Mouse (Mus musculus) WW6 (cell line): ENCODE measurements around the gene Pkig.
"Not testable (repeated sequence)": the region's sequence is repeated elsewhere in the genome, so short reads cannot be mapped to it uniquely, and the experiment has no call there.

ENCODE experiments used
- DNase-seq: peaks from one replicate; pipeline ENCODE4 v3.0.0-alpha.2; 2013; ENCODE audit warnings: low read depth, low spot score

Pkig gene

DNA sequence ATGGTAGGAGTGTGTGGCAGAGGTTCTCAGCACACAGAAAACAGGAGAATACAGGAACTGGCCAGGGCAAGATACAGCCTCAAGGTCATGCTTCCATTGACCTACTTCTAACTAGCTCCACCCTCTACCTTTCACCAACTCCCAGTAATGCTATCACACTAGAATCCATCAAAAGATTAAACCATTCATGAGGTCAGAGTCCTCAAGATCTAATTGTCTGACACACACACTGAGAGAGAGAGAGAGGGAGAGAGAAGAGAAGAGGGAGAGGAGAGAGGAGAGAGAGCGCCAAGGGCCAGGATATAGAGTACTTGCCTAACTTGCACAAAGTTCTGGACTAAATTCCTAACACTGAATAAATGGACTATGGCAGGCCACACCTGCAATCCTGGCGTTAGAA, 24.2 kb downstream of the Pkig start:
- no peak for DNase-seq

DNA sequence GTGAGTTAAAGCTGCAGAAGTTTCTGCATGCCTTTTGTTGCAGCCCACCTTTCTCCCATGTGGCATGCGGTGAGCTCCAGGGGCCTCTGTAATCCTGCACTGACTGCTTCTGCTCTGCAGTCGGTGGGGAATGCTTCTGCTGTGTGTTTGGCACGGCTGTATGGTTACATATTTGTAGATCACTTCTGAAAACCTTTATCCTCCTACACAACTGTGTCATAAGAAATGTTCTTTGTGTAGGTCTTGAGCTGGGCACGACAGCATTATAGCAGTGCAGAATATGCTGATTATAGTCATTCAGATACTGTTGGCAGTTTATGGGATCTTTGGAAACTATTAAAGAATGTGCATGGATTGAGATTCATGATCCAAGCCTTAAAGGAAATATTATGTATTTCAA, 27.1 kb downstream of the Pkig start:
- no peak for DNase-seq

DNA sequence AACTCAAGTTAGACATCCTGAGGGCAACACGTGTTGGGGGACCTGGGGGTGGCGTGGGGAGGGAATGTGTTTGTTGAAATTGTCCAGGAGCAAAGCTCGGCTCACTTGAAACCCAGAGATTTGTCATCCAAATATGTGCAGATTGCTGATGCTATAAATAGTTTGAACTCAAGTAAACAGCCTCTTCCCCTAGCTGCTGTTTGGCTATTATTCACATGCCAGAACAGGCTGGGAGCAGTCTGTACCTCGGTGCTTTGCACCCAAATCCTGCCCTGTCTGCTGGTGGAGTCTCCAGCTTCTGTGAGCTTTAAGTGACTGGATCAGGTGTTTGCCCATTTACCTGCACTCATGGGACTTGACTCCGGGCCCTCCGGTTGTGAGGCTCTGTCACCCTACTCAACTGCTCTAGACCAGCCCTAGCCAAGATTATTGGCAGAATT, 27.6 kb downstream of the Pkig start:
- DNase-seq, result no peak

DNA sequence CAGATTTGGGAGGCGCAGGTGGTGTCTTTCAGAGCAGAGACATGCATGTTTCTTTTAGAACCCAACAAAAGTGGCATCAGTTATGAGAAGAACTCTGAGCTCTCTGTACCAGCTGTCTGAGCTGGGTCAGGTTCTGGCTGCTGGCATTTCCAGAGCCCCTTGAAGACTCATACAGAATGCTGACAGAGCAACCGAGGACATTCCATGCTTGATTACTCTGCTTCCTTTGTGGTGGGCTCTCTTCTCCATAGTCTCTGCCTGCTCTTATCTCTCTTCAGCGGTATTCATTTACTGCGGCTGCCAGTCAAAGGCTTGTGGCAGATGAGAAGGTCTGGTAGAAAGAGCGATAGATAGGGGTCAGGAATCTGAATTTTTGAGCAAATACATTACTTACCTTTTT, 28.0 kb downstream of the Pkig start:
- no peak for DNase-seq

DNA sequence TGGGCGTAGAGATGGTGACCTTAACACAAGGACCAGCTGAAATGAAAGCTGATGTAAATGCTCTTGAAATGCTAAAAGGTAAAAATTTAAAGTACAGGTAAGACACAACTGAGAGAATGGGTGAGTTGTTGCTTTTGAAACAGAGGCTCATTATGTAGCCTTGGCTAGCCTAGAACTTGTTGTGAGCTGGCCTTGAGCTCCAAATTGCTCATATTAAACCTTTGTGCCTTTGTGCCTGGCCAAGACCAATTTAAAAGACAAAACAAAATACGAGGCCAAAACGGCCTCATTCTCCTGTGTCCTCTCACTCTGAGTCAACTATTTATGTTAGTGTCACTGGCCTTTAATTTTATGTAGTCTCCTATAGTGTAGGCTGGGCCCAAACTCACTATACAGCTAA, 28.7 kb downstream of the Pkig start:
- DNase-seq, result no peak

DNA sequence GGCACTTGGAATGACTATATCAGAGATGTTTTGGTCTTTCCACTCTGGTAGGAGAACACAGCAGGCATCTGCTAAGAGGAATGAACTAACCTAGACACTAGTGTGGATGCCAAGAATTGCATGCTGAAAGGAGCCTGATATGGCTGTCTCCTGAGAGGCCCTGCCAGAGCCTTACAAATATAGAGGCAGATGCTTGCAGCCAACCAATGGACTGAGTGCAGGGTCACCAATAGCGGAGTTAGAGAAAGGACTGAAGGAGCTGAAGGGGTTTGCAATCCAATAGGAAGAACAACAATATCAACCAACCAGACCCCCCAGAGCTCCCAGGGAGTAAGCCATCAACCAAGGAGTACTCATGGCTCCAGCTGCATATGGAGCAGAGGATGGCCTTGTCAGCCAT, 30.2 kb downstream of the Pkig start:
- not testable (repeated sequence) for DNase-seq

DNA sequence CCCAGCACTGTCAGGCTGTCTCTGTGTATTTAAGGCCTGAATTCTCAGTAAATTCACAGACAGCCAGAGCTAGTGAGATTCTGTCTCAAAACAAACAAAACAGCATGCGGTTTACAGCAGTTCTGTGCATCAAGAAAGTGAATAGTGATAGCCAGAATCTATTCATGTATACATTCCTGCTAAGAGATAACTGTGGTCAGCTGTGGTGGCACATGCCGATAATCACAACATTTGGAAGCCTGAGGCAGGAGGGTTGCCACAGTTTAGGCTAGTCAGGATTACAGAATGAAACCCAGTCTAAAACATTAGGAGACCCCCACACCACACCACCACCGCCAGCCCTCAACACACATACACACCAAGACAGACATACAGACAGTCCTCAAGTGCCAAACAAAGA, 31.6 kb downstream of the Pkig start:
- no peak for DNase-seq

DNA sequence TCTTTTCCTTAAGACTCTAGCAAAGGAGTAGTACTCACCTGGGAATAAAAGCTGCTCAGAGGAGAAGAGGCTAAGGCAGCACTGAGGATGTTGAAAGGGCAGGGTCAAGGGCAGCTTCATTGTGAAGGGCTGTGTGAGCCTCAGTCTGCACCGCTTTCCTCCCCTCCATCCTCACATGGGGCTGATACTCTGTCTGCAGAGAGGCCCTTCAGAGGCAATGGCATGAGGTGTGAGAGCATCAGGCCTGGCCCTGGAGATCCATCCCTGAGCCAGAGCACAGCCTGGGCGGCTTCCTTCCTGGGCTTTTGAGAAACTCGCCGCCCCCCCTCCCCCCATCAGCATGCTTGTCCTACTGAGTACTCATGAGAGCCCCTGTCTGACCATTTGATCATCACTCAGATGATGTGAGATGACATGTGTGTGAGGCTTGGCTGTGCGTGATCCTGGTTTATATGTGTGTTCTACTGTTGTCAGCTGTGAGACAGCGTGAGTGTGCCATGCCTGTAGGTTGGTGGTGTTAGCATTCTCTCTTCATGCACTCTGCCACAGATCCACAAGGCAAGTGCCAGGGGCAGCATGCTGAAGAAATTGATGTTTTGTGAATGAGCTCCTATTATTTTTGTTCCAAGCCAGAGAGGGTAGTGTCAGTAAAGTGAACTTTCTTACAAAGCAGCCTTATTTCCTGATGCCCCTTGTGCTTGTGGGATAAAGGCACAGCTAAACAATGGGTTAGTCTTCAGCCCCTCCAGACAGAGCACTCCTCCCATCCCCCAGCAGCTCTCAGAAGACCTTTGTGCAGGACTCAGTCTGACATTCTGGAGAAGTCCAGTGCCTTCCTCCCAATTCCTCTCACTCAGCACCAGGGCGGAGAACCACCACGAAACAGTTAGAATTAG, 32.5 kb downstream of the Pkig start:
- DNase-seq, result no peak

DNA sequence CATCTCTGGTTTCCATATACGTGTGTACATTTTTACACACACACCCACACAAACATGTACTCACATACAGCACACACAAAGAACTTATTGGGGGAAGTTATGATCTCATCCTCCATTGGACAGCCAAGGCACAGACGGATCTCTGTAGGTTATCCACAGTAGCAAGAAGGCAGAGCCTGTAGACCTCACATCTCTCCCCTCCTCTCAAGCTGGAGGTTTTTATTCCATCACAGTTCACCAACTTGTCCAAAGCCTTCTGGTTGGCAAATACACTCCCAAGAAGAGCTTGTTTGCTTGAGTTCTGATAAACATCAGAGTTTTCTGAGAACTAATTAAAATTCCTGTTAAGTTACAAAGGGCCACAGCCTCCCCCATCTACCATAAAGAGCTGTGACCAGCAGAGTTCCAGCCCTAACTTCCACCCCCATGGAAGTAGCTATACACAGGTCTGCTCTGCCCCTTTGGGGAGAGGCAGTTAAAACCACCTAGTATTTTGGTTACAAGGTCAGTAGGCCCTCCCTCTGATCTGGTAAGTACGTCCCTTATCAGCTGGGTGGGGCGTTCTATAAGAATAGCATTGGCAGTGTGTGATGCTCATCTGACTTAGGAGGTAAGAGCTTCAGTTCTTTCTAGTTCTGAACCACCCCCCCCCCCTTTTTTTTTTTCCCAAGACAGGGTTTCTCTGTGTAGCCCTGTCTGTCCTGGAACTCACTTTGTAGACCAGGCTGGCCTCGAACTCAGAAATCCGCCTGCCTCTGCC, 33.8 kb downstream of the Pkig start:
- DNase-seq, result no peak

DNA sequence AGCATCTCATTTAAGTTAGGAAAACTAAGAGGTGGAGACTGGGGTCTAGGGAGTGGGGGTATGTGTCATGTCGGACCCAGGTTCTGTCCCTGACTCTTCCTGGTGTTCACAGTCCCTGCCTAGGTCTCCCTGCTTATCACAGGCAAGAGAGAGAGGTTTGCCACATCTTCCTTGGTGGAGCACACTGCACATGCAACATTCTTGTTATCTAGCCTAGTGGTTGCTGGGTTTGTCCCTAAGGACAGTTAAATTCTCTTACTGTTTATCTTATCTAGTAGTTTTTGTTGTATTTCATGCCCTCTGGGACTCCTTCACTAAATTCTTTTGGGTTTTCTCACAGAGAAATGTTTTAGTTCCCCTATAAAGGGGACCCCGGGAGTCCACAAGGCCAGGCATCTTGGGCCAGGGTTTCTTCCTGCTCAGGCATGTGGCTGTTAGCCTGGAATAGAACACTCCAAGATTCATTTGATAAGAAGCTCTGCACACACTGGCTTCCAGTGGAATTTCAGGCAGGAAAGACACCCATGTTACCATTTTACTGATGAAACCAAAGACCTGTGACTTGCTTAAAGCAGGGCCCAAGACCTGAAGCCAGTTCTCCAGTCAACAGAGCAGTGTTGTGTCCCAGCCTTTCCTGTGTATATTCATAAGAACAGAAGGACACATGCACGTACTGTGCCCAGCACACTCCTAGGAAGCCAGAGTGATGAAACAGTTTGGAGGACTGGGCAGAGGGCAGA, 34.9 kb downstream of the Pkig start:
- DNase-seq, result no peak

DNA sequence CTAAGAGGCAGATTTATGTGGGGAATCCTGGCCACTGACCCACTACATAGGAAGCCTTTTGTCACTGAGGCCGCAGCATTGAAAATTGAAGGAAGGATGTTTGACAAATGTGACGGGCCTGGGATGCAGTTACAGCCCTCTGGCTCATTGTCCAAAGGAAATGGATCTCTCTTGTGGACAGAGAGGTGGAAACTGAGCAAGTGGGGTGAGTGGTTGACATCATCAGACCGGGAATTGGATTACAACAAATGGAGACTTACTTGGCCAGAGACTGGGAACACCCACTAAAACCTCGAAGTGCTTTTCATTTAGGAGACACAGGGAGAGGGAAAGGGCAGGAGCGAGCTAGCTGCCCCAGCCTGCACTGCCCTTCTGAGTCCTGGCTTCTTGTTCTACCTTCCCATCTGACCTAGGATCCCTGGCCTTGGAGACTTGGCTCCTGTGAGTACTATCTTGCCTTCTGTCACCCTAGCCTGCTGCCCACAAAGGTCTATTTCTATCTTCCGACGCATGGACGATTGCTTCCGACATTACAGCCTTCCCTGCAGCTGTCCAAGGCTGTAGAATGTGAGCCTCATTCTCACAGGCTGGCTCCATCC, 35.6 kb downstream of the Pkig start:
- DNase-seq, result no peak

DNA sequence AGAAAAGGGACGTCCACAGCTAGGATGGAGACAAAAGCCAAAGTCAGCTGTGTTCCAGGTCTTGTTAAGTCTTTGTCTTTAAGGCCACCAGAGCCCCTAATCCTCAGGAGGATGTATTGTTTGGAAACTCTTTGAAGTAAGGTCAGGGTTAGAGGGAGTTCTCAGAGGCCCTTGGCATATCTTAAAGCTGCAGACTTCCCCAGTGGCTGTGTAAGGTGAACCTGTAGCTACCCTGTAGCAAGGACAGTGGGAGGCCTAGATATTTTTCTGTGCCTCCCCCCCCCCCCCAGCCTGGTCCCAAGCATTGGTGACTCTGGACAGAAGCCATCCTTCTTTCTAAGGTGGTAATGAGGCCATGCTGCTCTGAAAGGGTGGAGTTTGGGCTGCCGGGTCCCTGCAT, 38.6 kb downstream of the Pkig start:
- no peak for DNase-seq

DNA sequence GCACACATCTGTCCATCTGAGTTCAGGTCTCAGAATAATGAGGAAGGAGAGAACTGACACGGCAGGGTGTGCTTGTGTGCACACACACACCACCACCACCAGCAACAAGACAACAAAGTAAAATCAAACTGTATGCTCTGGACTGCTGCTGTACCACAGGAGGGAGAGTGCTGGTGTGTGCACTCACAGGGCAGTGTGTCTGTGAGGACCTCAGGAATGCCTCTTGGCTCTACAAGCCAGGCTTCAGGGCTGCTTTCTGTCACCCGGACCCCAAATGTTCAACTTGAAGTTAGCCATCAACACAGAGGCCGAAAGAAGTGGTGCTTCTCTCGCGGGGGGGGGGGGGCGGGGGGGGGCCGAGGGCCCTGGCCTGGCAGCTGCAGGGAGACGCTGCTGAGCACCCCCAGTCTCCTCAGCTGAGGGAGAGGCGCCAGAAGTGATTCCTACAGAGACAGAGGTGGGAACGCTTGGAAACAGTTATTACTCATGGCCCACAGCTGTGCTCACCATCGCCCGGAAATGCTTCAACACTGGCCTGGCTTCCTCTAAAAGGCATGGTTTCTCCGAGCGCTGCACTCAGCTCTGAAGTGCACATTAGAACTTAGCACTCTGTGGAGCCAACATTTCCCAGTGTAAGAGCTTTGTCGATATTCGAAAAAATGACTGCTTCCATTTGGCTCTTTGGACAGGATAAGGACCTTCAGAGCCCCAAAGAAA, 39.7 kb downstream of the Pkig start:
- DNase-seq, result no peak

DNA sequence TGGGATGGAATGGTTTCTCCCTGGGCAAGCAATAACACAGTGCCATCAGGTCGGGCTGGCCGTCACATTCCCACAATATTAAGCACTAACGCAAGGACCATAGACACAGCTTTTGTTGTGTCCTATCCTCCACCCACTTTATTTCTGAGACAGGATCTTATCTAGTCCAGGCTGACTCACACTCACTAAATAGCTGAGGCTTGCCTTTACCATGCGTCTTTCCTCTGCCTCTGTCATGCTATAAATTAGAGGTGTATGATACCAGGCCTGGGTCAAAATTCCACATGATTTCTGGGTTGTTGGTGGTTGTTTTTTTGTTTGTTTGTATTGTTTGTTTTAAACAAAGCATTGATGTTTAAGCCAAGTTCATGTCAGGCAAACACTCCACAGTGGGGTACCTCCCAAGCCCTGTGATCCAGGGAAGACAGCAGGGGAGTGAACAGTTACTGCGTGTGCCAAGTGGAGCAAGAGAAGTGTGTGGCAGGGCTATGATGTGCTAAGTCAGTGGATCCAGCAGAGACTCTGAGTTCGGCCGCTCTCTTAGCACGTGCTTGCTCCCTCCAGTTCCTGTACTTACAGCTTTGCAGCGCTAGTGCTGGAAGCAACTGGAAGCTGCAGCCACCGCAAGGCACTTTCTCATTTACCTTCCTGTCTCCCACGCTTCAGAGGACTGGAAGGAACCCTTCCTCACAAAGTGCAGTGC, 41.0 kb downstream of the Pkig start:
- no peak for DNase-seq

DNA sequence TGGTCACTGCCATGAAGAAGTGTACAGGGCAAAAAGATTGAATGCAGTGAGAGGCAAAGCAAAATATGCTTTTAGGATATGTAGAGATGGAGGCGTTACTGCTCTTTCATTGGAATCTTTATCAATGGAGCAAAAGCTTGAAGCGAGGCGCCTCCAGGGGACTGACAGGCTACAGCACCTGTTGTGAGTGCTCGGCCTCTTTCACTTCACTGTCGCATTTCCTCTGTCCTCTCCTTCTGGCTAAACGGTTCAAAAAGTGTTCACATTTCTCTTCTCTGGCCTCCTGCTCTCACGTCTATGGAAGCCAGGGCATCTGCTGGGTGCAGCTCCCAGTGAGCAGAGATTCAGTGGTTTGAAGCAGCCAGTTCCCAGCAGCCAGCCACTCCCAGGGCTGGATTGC, 44.2 kb downstream of the Pkig start:
- DNase-seq, result no peak

DNA sequence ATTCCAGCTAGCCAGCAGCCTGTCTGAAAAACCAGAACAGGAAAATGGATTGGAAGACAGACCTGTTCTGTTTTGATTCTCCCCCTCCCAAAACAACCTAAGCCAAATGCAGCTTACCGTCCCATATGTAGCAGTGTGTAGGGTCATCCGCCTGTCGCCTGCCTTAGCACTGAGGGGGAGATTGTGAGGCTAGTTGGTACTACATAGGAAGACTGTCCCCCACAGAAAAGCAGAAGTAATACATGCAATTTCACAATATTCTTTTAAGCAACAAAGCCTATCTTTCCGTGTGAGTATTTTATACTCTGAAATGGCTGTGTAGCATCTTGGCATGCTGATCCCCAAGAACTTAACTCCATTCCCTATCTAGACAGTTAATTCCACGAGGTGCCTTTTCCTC, 44.7 kb downstream of the Pkig start:
- DNase-seq, result no peak

DNA sequence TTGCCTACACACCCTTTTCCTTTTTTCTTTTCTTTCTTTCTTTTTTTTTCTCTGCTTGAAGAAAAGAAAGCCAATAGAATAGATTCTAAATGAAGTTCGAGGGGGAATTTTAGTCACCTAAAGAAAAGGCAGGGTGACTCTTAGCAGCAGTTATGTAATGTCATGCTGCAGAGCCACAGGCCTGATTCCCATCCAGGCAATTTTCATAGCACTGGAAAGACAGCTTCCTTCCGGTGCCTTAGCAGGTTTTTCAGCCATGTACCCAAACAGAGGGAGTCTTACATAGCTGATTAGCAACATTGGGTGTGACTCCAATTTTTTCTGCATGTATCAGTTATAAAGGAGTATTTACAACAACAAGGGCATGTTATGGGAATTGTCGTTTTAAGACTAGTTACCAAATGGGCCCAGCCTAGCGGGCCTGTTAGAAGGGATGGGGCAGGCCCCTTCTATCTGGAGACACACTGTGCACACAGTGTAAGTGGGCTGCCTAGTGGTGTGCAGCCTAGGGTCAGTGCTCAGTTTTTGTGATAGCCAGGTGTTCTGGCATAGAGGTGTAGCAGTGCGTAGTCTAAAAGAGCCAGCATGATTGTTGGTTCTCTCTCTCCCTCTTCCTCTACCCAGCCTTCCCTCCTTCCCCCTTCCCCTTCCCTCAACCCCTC, 45.5 kb downstream of the Pkig start:
- DNase-seq, result no peak

DNA sequence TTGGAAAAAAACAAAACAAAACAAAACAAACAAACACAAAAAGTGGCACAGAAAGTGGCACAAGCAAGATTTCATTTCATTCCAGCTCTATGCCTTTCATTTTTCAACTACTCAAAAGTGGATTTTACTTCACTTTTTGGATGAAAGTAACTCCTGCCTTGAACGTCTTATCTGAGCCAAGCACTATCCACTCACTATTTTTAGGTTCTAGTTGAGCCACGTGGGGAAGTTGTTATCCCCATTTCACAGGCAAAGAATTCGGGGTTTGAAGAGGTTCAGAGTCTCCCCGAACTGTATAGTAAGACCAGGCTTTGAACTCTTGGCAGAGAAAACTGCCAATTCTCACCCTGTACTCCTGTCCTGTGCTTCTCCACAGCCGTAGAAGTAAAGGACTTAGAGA, 50.1 kb downstream of the Pkig start:
- no peak for DNase-seq

DNA sequence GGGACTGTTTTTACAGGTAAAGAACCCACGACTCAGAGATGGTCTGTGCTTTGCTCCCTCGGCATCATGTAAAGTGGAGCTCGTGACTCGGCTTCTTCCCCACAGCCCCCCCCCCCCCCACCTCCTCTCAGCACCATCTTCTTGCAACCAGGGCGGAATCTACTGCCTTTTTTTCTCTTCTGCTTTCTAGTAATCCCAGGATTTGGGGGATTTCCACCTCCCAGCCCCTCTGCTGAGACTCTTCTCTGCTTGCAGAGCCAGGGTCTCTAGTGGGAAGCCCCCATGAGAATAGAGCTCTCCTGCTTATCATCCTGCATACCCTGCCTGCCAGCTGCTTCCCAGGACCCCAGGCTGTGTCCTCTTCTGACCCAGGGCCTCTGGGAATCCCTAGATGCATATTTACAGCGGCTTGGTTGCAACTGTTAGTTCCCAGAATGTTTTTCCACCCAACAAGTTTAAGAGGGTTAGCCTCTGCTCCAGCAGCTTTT, 50.6 kb downstream of the Pkig start:
- no peak for DNase-seq

DNA sequence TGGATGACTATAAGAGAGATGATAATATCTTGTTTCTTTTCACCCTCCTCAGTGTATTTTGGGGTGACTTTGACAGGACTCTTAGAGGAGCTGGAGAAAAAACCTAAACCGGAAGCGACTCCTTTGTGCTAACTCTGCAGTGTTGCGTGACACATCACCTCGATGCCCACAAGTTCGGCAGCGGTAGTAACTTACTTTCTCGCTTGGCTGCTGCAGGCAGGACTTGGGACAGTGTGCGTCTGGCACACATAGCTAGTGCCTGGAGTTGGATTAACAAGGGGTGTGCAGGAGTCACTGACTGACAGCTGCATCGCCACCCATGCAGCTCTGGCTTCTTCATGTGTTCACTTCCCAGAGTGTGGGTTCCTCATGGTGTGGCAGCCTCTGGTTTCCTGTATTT, 51.8 kb downstream of the Pkig start:
- DNase-seq, result no peak
